Mouse (Mus musculus): ENCODE data around the gene Syp. TPM values are rescaled to one million over a fixed set of nuclear protein-coding genes. Genes with fewer than 3 reads are reported as not detected.
A peak's percentile ranks its signal among the peaks of the same experiment; 100 is the strongest.

The Syp gene
- polyA plus RNA-seq, 1 experiment from 2014 or later: 246 TPM

- H3K27ac ChIP-seq (ENCODE audit: low read length): no peak overlapping the region
- 27% methylated on average over 15 of the region's 15 CpGs for WGBS
- H3K4me3 ChIP-seq (ENCODE audit: low read depth, low read length): no peak overlapping the region
- H3K4me1 ChIP-seq (ENCODE audit: control insufficient read depth, insufficient read depth, low read length): no peaks in the 10 kb centered on the region
- H3K27me3 ChIP-seq (ENCODE audit: control insufficient read depth, insufficient read depth, low read depth, low read length): no peaks in the 10 kb centered on the region
- H3K9ac ChIP-seq (ENCODE audit: low read depth, low read length): no peak overlapping the region
- no peaks in the 10 kb centered on the region for H3K36me3 ChIP-seq (ENCODE audit: control insufficient read depth, insufficient read depth, low read length)
- H3K4me2 ChIP-seq (ENCODE audit: low read length): no peak overlapping the region
- H3K9me3 ChIP-seq (replicated peaks; ENCODE audit: control insufficient read depth, low read length, poor library complexity, severe bottlenecking): no peaks in the 10 kb centered on the region
- ATAC-seq: no peak
Measured at GRCm38 (mm10) chrX:7658031-7658784, 19.9 kb downstream of the Syp start.

GRCm38 (mm10) chrX:7658785-7659589 lies 20.7 kb downstream of the Syp start:
- no peaks in the 10 kb centered on the region for H3K4me1 ChIP-seq (ENCODE audit: control insufficient read depth, insufficient read depth, low read length)
- ATAC-seq: no peak
- no peaks in the 10 kb centered on the region for H3K27me3 ChIP-seq (ENCODE audit: control insufficient read depth, insufficient read depth, low read depth, low read length)
- WGBS: 54% methylated on average over 11 of the region's 11 CpGs
- H3K4me3 ChIP-seq (ENCODE audit: low read depth, low read length): no peak overlapping the region
- H3K9ac ChIP-seq (ENCODE audit: low read depth, low read length): no peak overlapping the region
- no peak overlapping the region for H3K27ac ChIP-seq (ENCODE audit: low read length)
- H3K4me2 ChIP-seq (ENCODE audit: low read length): no peak overlapping the region
- H3K9me3 ChIP-seq (replicated peaks; ENCODE audit: control insufficient read depth, low read length, poor library complexity, severe bottlenecking): no peaks in the 10 kb centered on the region
- no peaks in the 10 kb centered on the region for H3K36me3 ChIP-seq (ENCODE audit: control insufficient read depth, insufficient read depth, low read length)

GRCm38 (mm10) chrX:7661086-7661485 lies 22.8 kb downstream of the Syp start:
- H3K9ac ChIP-seq (ENCODE audit: low read depth, low read length): no peak overlapping the region
- no peak for ATAC-seq
- WGBS: 84% methylated on average over 4 of the region's 4 CpGs
- H3K4me1 ChIP-seq (ENCODE audit: control insufficient read depth, insufficient read depth, low read length): no peaks in the 10 kb centered on the region
- no peaks in the 10 kb centered on the region for H3K9me3 ChIP-seq (replicated peaks; ENCODE audit: control insufficient read depth, low read length, poor library complexity, severe bottlenecking)
- H3K4me3 ChIP-seq (ENCODE audit: low read depth, low read length): no peak overlapping the region
- no peaks in the 10 kb centered on the region for H3K36me3 ChIP-seq (ENCODE audit: control insufficient read depth, insufficient read depth, low read length)
- H3K27ac ChIP-seq (ENCODE audit: low read length): no peak overlapping the region
- H3K4me2 ChIP-seq (ENCODE audit: low read length): no peak overlapping the region
- no peaks in the 10 kb centered on the region for H3K27me3 ChIP-seq (ENCODE audit: control insufficient read depth, insufficient read depth, low read depth, low read length)

- 88% methylated on average over 3 of the region's 3 CpGs for WGBS
- no peak overlapping the region for H3K4me3 ChIP-seq (ENCODE audit: low read depth, low read length)
- ATAC-seq: no peak
- no peaks in the 10 kb centered on the region for H3K9me3 ChIP-seq (replicated peaks; ENCODE audit: control insufficient read depth, low read length, poor library complexity, severe bottlenecking)
- H3K9ac ChIP-seq (ENCODE audit: low read depth, low read length): no peak overlapping the region
- no peak overlapping the region for H3K4me2 ChIP-seq (ENCODE audit: low read length)
- H3K27me3 ChIP-seq (ENCODE audit: control insufficient read depth, insufficient read depth, low read depth, low read length): no peaks in the 10 kb centered on the region
- no peaks in the 10 kb centered on the region for H3K4me1 ChIP-seq (ENCODE audit: control insufficient read depth, insufficient read depth, low read length)
- H3K27ac ChIP-seq (ENCODE audit: low read length): no peak overlapping the region
- H3K36me3 ChIP-seq (ENCODE audit: control insufficient read depth, insufficient read depth, low read length): no peaks in the 10 kb centered on the region
Measured at GRCm38 (mm10) chrX:7662936-7663335, 24.7 kb downstream of the Syp start.

GRCm38 (mm10) chrX:7664791-7665190 lies 26.5 kb downstream of the Syp start:
- Histone ChIP-seq H3K9me3 (replicated peaks; ENCODE audit: control insufficient read depth, low read length, poor library complexity, severe bottlenecking) (no peaks in the 10 kb centered on the region), H3K4me2 (ENCODE audit: low read length) (no peak overlapping the region), H3K36me3 (ENCODE audit: control insufficient read depth, insufficient read depth, low read length) (no peaks in the 10 kb centered on the region), H3K27me3 (ENCODE audit: control insufficient read depth, insufficient read depth, low read depth, low read length) (no peaks in the 10 kb centered on the region), H3K27ac (ENCODE audit: low read length) (no peak overlapping the region), H3K9ac (ENCODE audit: low read depth, low read length) (no peak overlapping the region), H3K4me3 (ENCODE audit: low read depth, low read length) (no peak overlapping the region), H3K4me1 (ENCODE audit: control insufficient read depth, insufficient read depth, low read length) (no peaks in the 10 kb centered on the region)
- ATAC-seq: no peak
- WGBS: 91% methylated on average over 11 of the region's 11 CpGs

- Histone ChIP-seq H3K36me3 (ENCODE audit: control insufficient read depth, insufficient read depth, low read length) (no peaks in the 10 kb centered on the region), H3K9ac (ENCODE audit: low read depth, low read length) (no peak overlapping the region), H3K27ac (ENCODE audit: low read length) (no peak overlapping the region), H3K27me3 (ENCODE audit: control insufficient read depth, insufficient read depth, low read depth, low read length) (no peaks in the 10 kb centered on the region), H3K4me3 (ENCODE audit: low read depth, low read length) (no peak overlapping the region), H3K4me2 (ENCODE audit: low read length) (no peak overlapping the region), H3K9me3 (replicated peaks; ENCODE audit: control insufficient read depth, low read length, poor library complexity, severe bottlenecking) (no peaks in the 10 kb centered on the region), H3K4me1 (ENCODE audit: control insufficient read depth, insufficient read depth, low read length) (no peaks in the 10 kb centered on the region)
- ATAC-seq: no peak
- 76% methylated on average over 21 of the region's 21 CpGs for WGBS
Measured at GRCm38 (mm10) chrX:7665739-7666502, 27.6 kb downstream of the Syp start.

- H3K27ac ChIP-seq (ENCODE audit: low read length): no peak overlapping the region
- 0 out of 2 replicates have a peak overlapping the region, but pooled peaks have one; percentile 20 for H3K9ac ChIP-seq (ENCODE audit: low read depth, low read length)
Measured at GRCm38 (mm10) chrX:7670390-7670881, 32.2 kb downstream of the Syp start.

GRCm38 (mm10) chrX:7670921-7671623 lies 32.8 kb downstream of the Syp start, which contains the start of gene Plp2:
Plp2 (minus strand) TSS chrX:7671390.
- Histone ChIP-seq H3K36me3 (ENCODE audit: control insufficient read depth, insufficient read depth, low read length) (no peaks in the 10 kb centered on the region), H3K4me2 (ENCODE audit: low read length) (peak within 1 kb of the TSS; percentile 53), H3K27me3 (ENCODE audit: control insufficient read depth, insufficient read depth, low read depth, low read length) (no peaks in the 10 kb centered on the region), H3K27ac (ENCODE audit: low read length) (no peak within 1 kb of the TSS), H3K9me3 (replicated peaks; ENCODE audit: control insufficient read depth, low read length, poor library complexity, severe bottlenecking) (no peaks in the 10 kb centered on the region), H3K9ac (ENCODE audit: low read depth, low read length) (peak within 1 kb of the TSS; percentile 34; the same call in 1 of the 2 replicates), H3K4me1 (ENCODE audit: control insufficient read depth, insufficient read depth, low read length) (no peaks in the 10 kb centered on the region), H3K4me3 (ENCODE audit: low read depth, low read length) (peak within 1 kb of the TSS; percentile 36)
- 18% methylated on average over 33 of the region's 36 CpGs for WGBS
- no peak; the same call in 1 of the 2 replicates for ATAC-seq

More at GRCm38 (mm10) chrX:7670390-7670881, 32.2 kb downstream of the Syp start:
- Histone ChIP-seq H3K4me1 (ENCODE audit: control insufficient read depth, insufficient read depth, low read length) (no peaks in the 10 kb centered on the region), H3K36me3 (ENCODE audit: control insufficient read depth, insufficient read depth, low read length) (no peaks in the 10 kb centered on the region), H3K4me2 (ENCODE audit: low read length) (peak overlapping the region; percentile 53), H3K4me3 (ENCODE audit: low read depth, low read length) (peak overlapping the region; percentile 36), H3K9me3 (replicated peaks; ENCODE audit: control insufficient read depth, low read length, poor library complexity, severe bottlenecking) (no peaks in the 10 kb centered on the region), H3K27me3 (ENCODE audit: control insufficient read depth, insufficient read depth, low read depth, low read length) (no peaks in the 10 kb centered on the region)
- peak; percentile 62 for ATAC-seq
- WGBS: 15% methylated on average over 13 of the region's 19 CpGs

Measured in midbrain, embryonic 16.5 days (tissue).